Mouse (Mus musculus) ES-E14 (cell line): Measurements from ENCODE around the gene Raf1. TPM values are rescaled to one million over a fixed set of nuclear protein-coding genes. Genes with fewer than 3 reads are reported as not detected.

Source experiments
- DNase-seq: peaks from one replicate; pipeline ENCODE4 v3.0.0-alpha.2; 2013; ENCODE audit warnings: low read depth, low spot score
- H3K27ac ChIP-seq: 2 replicates; pipeline ENCODE4 v1.5.1; 2012; ENCODE audit warnings: low read depth, mild to moderate bottlenecking, low read length, moderate library complexity, mixed read lengths; ENCODE audit not compliant: poor library complexity, insufficient read depth, severe bottlenecking
- H3K36me3 ChIP-seq: 2 replicates; pipeline ENCODE4 v1.6.1; 2012; ENCODE audit warnings: mild to moderate bottlenecking, low read length, moderate library complexity, mixed read lengths; ENCODE audit not compliant: control insufficient read depth, poor library complexity, insufficient read depth, severe bottlenecking
- H3K4me1 ChIP-seq, 2 experiments: fragments of 150-350 bp in 1 of 2; sonication (generic) in 1 of 2; 2 replicates each; pipeline ENCODE4 v1.6.1; 2012; ENCODE audit warnings: low read length in 2 of 2, mild to moderate bottlenecking in 1 of 2, mixed read lengths in 1 of 2; ENCODE audit not compliant: control insufficient read depth in 2 of 2, insufficient read depth in 2 of 2, poor library complexity in 1 of 2
- H3K4me3 ChIP-seq, 2 experiments: fragments of 150-350 bp in 1 of 2; sonication (generic) in 1 of 2; 2 replicates each; pipeline ENCODE4 v1.5.1; 2012; ENCODE audit warnings: low read length in 2 of 2, low read depth in 1 of 2, mild to moderate bottlenecking in 1 of 2, mixed read lengths in 1 of 2; ENCODE audit not compliant: insufficient read depth in 1 of 2, poor library complexity in 1 of 2, severe bottlenecking in 1 of 2
- H3K9ac ChIP-seq: 2 replicates; pipeline ENCODE4 v1.6.1; 2012; ENCODE audit warnings: low read depth, mild to moderate bottlenecking, low read length, mixed read lengths; ENCODE audit not compliant: poor library complexity, insufficient read depth, severe bottlenecking
- H3K9me3 ChIP-seq: fragments of 150-350 bp; sonication (generic); 2 replicates; pipeline ENCODE4 v1.6.1; 2012; ENCODE audit warnings: low read depth, mild to moderate bottlenecking, low read length; ENCODE audit not compliant: control insufficient read depth, insufficient read depth
- CHD2 ChIP-seq: IDR thresholded peaks from 2 replicates; pipeline ENCODE4 v1.6.1; 2014; ENCODE audit warnings: mild to moderate bottlenecking, low read depth, low read length, inconsistent platforms
- HCFC1 ChIP-seq: IDR thresholded peaks from 2 replicates; pipeline ENCODE4 v1.6.1; 2012; ENCODE audit warnings: low read length, inconsistent platforms, borderline replicate concordance; ENCODE audit not compliant: insufficient read depth
- MAFK ChIP-seq: IDR thresholded peaks from 2 replicates; pipeline ENCODE4 v1.6.1; 2014; ENCODE audit warnings: mild to moderate bottlenecking, low read depth, low read length, inconsistent platforms; ENCODE audit not compliant: insufficient read depth
- ZC3H11A ChIP-seq: IDR thresholded peaks from 2 replicates; pipeline ENCODE4 v1.6.1; 2012; ENCODE audit warnings: low read depth, mild to moderate bottlenecking, inconsistent platforms, low read length, borderline replicate concordance
- ZNF384 ChIP-seq: IDR thresholded peaks from 2 replicates; pipeline ENCODE4 v1.6.1; 2012; ENCODE audit warnings: low read depth, low read length, inconsistent platforms
- in situ Hi-C, 2 experiments: fragments of 600-800 bp; cut with MboI; formaldehyde crosslinking; loops; one replicate each; pipeline ENCODE4 v1.15.1; 2025; ENCODE audit warnings: low sequenced_read_pairs in 2 of 2, inconsistent platforms in 1 of 2; ENCODE audit not compliant: unreplicated experiment in 2 of 2
- total RNA-seq: library from RNA; depleted of rRNA; stranded (reverse); fragments of 300-350 nt; gene quantifications from 2 replicates; pipeline ENCODE4 v1.2.3, GENCODE M21; 2012

The Raf1 gene
- total RNA-seq, 1 experiment = 128 TPM

DNA sequence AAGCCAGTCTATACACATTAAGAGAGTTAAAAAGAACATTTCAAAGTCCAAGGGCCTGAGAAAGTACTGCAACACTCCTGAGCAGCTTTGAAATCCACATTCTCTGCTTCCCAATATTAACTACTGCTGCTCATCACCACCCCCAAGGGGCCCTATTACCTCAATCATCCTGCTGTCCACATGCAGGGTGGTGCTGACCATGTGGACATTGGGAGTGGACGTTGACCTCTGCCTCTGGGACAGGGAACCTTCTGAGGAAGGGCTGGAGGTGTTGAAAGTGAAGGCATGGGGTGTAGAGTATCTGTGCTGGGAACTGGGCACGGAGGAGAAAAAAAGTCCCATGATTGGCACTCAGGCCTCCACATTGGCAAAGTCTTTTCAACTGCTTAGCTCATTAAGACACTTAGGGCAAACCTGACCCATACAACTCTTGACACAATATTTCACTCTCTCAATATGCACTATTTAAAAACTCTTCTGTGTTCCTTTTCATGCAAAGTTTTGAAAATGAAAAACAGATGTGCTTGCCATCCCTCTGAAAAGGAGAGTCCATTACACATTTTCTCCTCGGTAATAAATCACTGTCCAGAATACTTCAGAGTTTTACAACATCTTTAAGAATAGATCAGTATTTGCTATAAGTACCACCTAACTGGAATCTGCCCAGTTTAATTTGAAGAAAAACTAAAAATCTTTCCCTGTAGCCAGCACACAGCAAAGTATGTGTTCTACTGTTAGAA, 45.2 kb downstream of the Raf1 start:
- no peak for TF ChIP-seq HCFC1
- TF ChIP-seq ZNF384 = no peak
- no peak for TF ChIP-seq ZC3H11A
- no peak for TF ChIP-seq MAFK
- H3K9ac ChIP-seq = no peak overlapping the region
- H3K4me3 ChIP-seq = no peak overlapping the region
- no peaks in the 10 kb centered on the region for H3K4me1 ChIP-seq
- H3K9me3 ChIP-seq = no peaks in the 10 kb centered on the region
- in situ Hi-C loops = no loop called here
- H3K36me3 ChIP-seq = peaks cover 20% of the 10 kb centered on the region
- no peak for DNase-seq
- no peak overlapping the region for H3K27ac ChIP-seq

DNA sequence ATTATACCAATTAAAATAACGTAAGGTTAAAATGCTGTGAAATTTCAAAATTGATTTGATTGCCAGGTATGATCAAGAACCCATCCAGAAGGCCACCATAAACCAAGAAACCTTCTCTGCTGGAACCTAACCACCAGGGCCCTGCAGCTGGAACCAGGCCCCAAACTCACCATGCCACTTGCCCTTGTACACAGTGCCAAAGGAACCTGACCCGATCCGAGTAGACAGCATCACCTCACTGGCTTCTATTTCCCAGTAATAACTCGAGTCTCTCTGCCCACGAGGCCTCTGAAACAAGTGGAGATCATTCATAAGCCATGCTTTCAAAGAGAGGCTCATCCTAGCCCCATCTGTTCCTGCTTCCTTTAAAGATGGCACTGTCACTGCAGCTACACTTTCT, 50.3 kb downstream of the Raf1 start:
- H3K36me3 ChIP-seq = peaks cover 33% of the 10 kb centered on the region
- H3K9ac ChIP-seq = no peak overlapping the region
- no peaks in the 10 kb centered on the region for H3K4me1 ChIP-seq
- H3K27ac ChIP-seq = no peak overlapping the region
- no peak for DNase-seq
- no peak overlapping the region for H3K4me3 ChIP-seq
- no peaks in the 10 kb centered on the region for H3K9me3 ChIP-seq
- in situ Hi-C loops = no loop called here
- TF ChIP-seq CHD2 (no peak), HCFC1 (no peak), ZNF384 (no peak), MAFK (no peak), ZC3H11A (no peak)

DNA sequence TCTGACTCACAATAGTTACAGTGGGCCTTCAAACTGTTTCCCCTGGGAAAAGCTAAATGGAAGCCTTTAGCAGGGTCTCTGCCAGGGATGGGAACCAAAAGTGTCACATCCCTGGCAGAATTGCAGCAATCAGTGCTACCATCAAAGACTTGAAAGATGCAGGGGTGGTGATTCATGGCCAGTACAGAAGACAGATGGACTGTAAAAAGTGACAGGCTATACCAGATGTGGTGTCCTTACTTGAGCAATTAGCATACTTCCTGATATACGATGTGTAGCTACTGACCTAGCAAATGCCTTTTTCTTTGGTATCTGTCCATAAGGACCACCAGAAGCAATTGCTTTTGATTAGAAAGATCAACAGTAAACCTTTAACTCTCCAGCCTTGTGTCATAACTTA, 55.5 kb downstream of the Raf1 start:
- TF ChIP-seq MAFK (no peak), CHD2 (no peak), HCFC1 (no peak), ZNF384 (no peak)
- in situ Hi-C loops = no loop called here
- H3K4me1 ChIP-seq = no peaks in the 10 kb centered on the region
- no peak for DNase-seq
- H3K9ac ChIP-seq = no peak overlapping the region
- H3K4me3 ChIP-seq = no peak overlapping the region
- no peaks in the 10 kb centered on the region for H3K9me3 ChIP-seq
- H3K27ac ChIP-seq = no peak overlapping the region
- H3K36me3 ChIP-seq = peaks cover 65% of the 10 kb centered on the region

- peaks cover 60% of the 10 kb centered on the region for H3K36me3 ChIP-seq
- TF ChIP-seq ZC3H11A (no peak), HCFC1 (no peak), MAFK (no peak), ZNF384 (no peak), CHD2 (no peak)
- in situ Hi-C loops = no loop called here
These were observed 56.6 kb downstream of the Raf1 start for GRCm38 (mm10) chr6:115619818-115620217.

DNA sequence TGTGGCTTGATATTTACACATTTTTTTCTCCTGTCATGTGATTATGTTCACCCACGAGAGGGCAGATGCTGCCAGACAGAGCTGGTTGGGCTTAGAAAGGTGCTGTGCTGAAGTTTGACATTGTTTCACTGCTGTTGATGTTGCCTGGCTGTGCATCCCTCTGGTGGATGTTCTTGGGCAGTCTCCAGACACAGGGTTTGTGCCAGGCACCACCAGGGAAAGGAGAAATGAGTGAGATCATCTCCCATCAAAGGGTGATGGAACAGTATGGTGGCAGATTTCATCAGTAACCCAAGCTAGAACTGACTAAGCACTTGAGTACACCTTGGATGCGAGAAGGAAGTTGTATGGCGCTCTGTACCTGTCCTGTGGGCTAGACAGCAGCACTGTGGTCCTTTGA, 60.5 kb downstream of the Raf1 start:
- TF ChIP-seq ZNF384 (no peak), HCFC1 (no peak), MAFK (no peak), CHD2 (no peak), ZC3H11A (no peak)
- no peaks in the 10 kb centered on the region for H3K4me1 ChIP-seq
- peaks cover 68% of the 10 kb centered on the region for H3K36me3 ChIP-seq
- H3K9me3 ChIP-seq = no peaks in the 10 kb centered on the region
- no peak overlapping the region for H3K9ac ChIP-seq
- DNase-seq = no peak
- in situ Hi-C loops = no loop called here
- no peak overlapping the region for H3K4me3 ChIP-seq
- H3K27ac ChIP-seq = no peak overlapping the region

More at GRCm38 (mm10) chr6:115619818-115620217, 56.6 kb downstream of the Raf1 start:
- H3K4me3 ChIP-seq = no peak overlapping the region
- no peak overlapping the region for H3K27ac ChIP-seq
- no peaks in the 10 kb centered on the region for H3K4me1 ChIP-seq
- H3K9ac ChIP-seq = no peak overlapping the region; the same call in 1 of the 2 replicates
- no peak for DNase-seq
- no peaks in the 10 kb centered on the region for H3K9me3 ChIP-seq
